Mouse (Mus musculus): ENCODE measurements at regions not wholly inside any gene's neighbourhood (a gene's known extent, or its start where the extent isn't known, plus 50 kb on each side); places are given as distances from the start of the nearest gene placed in this dataset.

- TF ChIP-seq CTCF (IDR thresholded peaks at IDR 0.05; ENCODE audit: insufficient read depth, low read length) (no peak), POLR2A (IDR thresholded peaks at IDR 0.05; ENCODE audit: borderline replicate concordance, extremely low read depth, low read depth, low read length) (no peak)
Observed at GRCm38 (mm10) chr6:91580607-91581006, 64.9 kb downstream of the Lsm3 start.

Data from lung, adult 2 months (tissue).